Mouse (Mus musculus) bone marrow macrophage, adult 2 months (primary cell): ENCODE results near the gene L3hypdh. TPM values are rescaled to one million over a fixed set of nuclear protein-coding genes. Genes with fewer than 3 reads are reported as not detected.

ENCODE experiments used
- H3K27ac ChIP-seq: 2 replicates; pipeline ENCODE4 v1.5.1; 2012; ENCODE audit warnings: low read depth, low read length; ENCODE audit not compliant: insufficient read depth
- H3K4me1 ChIP-seq: 2 replicates; pipeline ENCODE4 v1.6.1; 2012; ENCODE audit warnings: low read length; ENCODE audit not compliant: control insufficient read depth, insufficient read depth
- H3K4me3 ChIP-seq: 2 replicates; pipeline ENCODE4 v1.5.1; 2012; ENCODE audit warnings: mild to moderate bottlenecking, low read length, moderate library complexity; ENCODE audit not compliant: insufficient read depth
- CTCF ChIP-seq: IDR thresholded peaks from 2 replicates; pipeline ENCODE4 v1.5.1; 2012; ENCODE audit warnings: low read depth, mild to moderate bottlenecking, low read length, moderate library complexity
- POLR2A ChIP-seq: IDR thresholded peaks from 2 replicates; pipeline ENCODE4 v1.6.1; 2012; ENCODE audit warnings: mild to moderate bottlenecking, low read depth, low read length, borderline replicate concordance
- polyA plus RNA-seq: library from polyadenylated mRNA; stranded (reverse); fragments of >200 nt; gene quantifications from 2 replicates; pipeline ENCODE4 v1.2.4, GENCODE M21; 2012; ENCODE audit not compliant: missing spikeins, insufficient read depth, insufficient read length

The L3hypdh gene
- polyA plus RNA-seq, 1 experiment = 1.9 TPM

GRCm38 (mm10) chr12:72036097-72036661 lies 49.1 kb downstream of the L3hypdh start:
- Histone ChIP-seq H3K4me1 (no peaks in the 10 kb centered on the region), H3K4me3 (no peak overlapping the region), H3K27ac (no peak overlapping the region)
- TF ChIP-seq POLR2A = no peak
- no peak for TF ChIP-seq CTCF

GRCm38 (mm10) chr12:72031794-72032193 lies 53.4 kb downstream of the L3hypdh start:
- no peaks in the 10 kb centered on the region for H3K4me1 ChIP-seq
- TF ChIP-seq POLR2A = no peak
- no peak for TF ChIP-seq CTCF
- H3K27ac ChIP-seq = no peak overlapping the region
- H3K4me3 ChIP-seq = no peak overlapping the region

- Histone ChIP-seq H3K4me3 (no peak overlapping the region), H3K27ac (no peak overlapping the region), H3K4me1 (no peaks in the 10 kb centered on the region)
- TF ChIP-seq CTCF (no peak), POLR2A (no peak)
These were observed 54.1 kb downstream of the L3hypdh start for GRCm38 (mm10) chr12:72031171-72031570.

GRCm38 (mm10) chr12:72025275-72025795 lies 59.9 kb downstream of the L3hypdh start:
- Histone ChIP-seq H3K4me1 (no peaks in the 10 kb centered on the region), H3K4me3 (no peak overlapping the region), H3K27ac (no peak overlapping the region)
- TF ChIP-seq POLR2A (no peak), CTCF (no peak)

- H3K27ac ChIP-seq = no peak overlapping the region
- no peak for TF ChIP-seq CTCF
- TF ChIP-seq POLR2A = no peak
- H3K4me1 ChIP-seq = no peaks in the 10 kb centered on the region
- H3K4me3 ChIP-seq = no peak overlapping the region
These were observed 61.7 kb downstream of the L3hypdh start for GRCm38 (mm10) chr12:72023572-72023971.

Other genes starting within 250 kb of the L3hypdh start
- not detected in 2 replicates for gene Gpr135, start 14.3 kb downstream of the L3hypdh start, polyA plus RNA-seq
- 29.7 and 31.8 TPM in 2 replicates for gene Jkamp, start 150 bp upstream of the L3hypdh start, polyA plus RNA-seq
- not detected in 2 replicates for gene Ccdc175, start 99.6 kb upstream of the L3hypdh start, polyA plus RNA-seq